Mouse (Mus musculus) neural tube, embryonic 13.5 days (tissue): Measurements from ENCODE around the gene Tmem205. TPM values are rescaled to one million over a fixed set of nuclear protein-coding genes. Genes with fewer than 3 reads are reported as not detected.

Experiments
- ATAC-seq: fragments of 200-750 bp; cut with Nextera tagmentation; 2 replicates; pipeline ENCODE4 v1.8.0; 2017; ENCODE audit warnings: low read depth, mild to moderate bottlenecking, moderate TSS enrichment, moderate library complexity
- H3K27ac ChIP-seq: fragments of 300-500 bp; sonication (generic); replicated peaks from 2 replicates; pipeline ENCODE4 v1.5.1; 2015; ENCODE audit warnings: moderate library complexity, mild to moderate bottlenecking, inconsistent platforms
- H3K27me3 ChIP-seq: fragments of 300-500 bp; sonication (generic); 2 replicates; pipeline ENCODE4 v1.6.1; 2015; ENCODE audit warnings: mild to moderate bottlenecking, inconsistent platforms
- H3K36me3 ChIP-seq: fragments of 300-500 bp; sonication (generic); 2 replicates; pipeline ENCODE4 v1.6.1; 2015; ENCODE audit warnings: mild to moderate bottlenecking, inconsistent platforms
- H3K4me1 ChIP-seq: fragments of 300-500 bp; sonication (generic); replicated peaks from 2 replicates; pipeline ENCODE4 v1.6.1; 2015; ENCODE audit warnings: inconsistent platforms
- H3K4me2 ChIP-seq: fragments of 300-500 bp; sonication (generic); 2 replicates; pipeline ENCODE4 v1.6.1; 2015; ENCODE audit warnings: inconsistent platforms, mild to moderate bottlenecking, moderate library complexity
- H3K4me3 ChIP-seq: fragments of 300-500 bp; sonication (generic); 2 replicates; pipeline ENCODE4 v1.5.1; 2015; ENCODE audit warnings: mild to moderate bottlenecking, inconsistent platforms
- H3K9ac ChIP-seq: fragments of 300-500 bp; sonication (generic); 2 replicates; pipeline ENCODE4 v1.6.1; 2015; ENCODE audit warnings: moderate library complexity, mild to moderate bottlenecking, inconsistent platforms
- H3K9me3 ChIP-seq: fragments of 300-500 bp; sonication (generic); 2 replicates; pipeline ENCODE4 v1.6.1; 2016; ENCODE audit warnings: inconsistent platforms
- WGBS: fragments of 180-500 bp; shearing (Covaris S2); methylation state at CpG from one replicate; pipeline ENCODE4 v1.1.7; 2015; 5-methylcytosine and 5-hydroxymethylcytosine counted together
- polyA plus RNA-seq: library from polyadenylated mRNA; unstranded; fragments of >200 nt; fragmentation: Nextera tagmentation; extraction: Ambion mirVana; gene quantifications from 2 replicates; pipeline ENCODE4 v1.2.1, GENCODE M21; 2015

The Tmem205 gene
- polyA plus RNA-seq, 1 experiment from 2014 or later, result 47.4 TPM

DNA sequence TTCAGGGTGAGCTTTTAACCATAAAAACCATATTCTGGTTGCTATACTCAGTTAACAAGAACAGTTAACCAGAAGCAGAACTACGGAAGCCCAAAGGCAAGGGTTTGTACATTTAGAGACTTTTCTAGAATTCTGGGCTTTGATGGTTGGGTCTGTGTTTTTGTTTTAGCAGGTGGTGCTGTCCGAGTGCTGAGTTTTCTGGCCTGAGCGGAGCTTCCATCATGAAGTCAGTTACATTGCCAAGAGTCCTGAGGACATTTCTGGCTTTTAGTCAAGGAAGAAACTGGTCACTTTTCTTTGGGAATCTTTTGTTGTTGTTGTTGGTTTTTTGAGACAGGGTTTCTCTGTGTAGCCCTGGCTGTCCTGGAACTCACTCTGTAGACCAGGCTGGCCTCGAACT, 23.3 kb downstream of the Tmem205 start:
- Histone ChIP-seq H3K9me3 (0 out of 2 replicates have a peak, but pooled peaks cover 3% of the 10 kb centered on the region), H3K27me3 (peaks cover 17% of the 10 kb centered on the region), H3K36me3 (no peaks in the 10 kb centered on the region), H3K4me2 (no peak overlapping the region), H3K4me1 (peaks cover 7% of the 10 kb centered on the region), H3K27ac (no peak overlapping the region), H3K4me3 (no peak overlapping the region), H3K9ac (no peak overlapping the region)
- WGBS, result 90% methylated on average over 4 of the region's 4 CpGs
- no peak for ATAC-seq

DNA sequence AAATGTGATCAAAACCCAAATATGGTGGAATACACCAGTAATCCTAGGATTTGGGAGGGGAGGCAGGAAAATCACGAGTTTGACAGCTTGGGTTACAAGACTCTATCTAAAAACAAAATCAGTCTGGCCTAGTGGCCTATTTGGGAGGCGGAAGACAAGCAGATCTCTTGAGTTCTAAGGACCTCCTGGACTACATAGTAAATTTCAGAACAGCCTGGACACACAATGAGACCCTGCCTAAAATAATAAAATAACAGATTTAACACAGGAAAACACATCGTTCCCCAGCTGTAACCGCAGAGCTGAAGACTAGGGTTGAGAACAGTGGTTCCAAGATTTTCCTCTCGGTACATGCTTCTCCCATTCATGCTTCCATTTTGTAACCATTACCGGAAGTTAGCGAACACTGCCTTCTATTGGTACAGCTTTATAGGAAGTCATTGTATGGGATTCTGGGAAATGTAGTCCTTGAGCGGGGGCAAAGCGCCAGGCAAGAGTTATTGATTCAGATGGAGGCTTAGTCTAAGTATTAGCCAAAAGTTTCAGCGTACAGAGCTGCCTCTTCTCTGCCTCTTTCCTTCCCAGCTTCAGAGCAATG, 26.0 kb downstream of the Tmem205 start:
- Histone ChIP-seq H3K4me1 (peaks cover 7% of the 10 kb centered on the region), H3K27ac (peak overlapping the region; percentile 25; the same call in 1 of the 2 replicates), H3K4me3 (peak overlapping the region; percentile 38), H3K9ac (peak overlapping the region; percentile 41), H3K4me2 (peak overlapping the region; percentile 56), H3K27me3 (peaks cover 33% of the 10 kb centered on the region), H3K36me3 (no peaks in the 10 kb centered on the region), H3K9me3 (0 out of 2 replicates have a peak, but pooled peaks cover 3% of the 10 kb centered on the region)
- ATAC-seq, result peak; percentile 86
- 14% methylated on average over 10 of the region's 10 CpGs for WGBS

DNA sequence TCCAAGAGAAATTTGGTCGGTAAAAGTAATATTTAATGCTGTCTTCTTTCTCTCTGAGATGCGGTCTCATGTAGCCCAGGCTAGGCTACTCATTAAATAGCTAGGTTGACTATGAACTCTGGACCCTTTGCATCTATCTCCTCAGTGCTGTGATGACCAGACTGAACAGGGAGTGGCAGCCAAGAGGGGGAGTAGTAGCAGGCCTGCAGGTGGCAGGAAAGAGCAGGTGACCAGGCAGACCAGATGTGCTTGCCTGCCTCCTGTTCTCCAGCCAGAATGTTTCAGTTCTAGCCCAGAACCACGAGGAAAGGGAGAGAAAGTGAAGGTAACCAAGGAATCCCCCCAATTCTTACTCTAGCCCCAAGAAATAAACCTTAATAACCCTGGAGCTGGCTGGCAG, 38.1 kb downstream of the Tmem205 start:
- Histone ChIP-seq H3K27ac (no peak overlapping the region), H3K9ac (no peak overlapping the region), H3K4me2 (no peak overlapping the region), H3K27me3 (no peaks in the 10 kb centered on the region; the same call in 1 of the 2 replicates), H3K9me3 (no peaks in the 10 kb centered on the region), H3K4me1 (no peaks in the 10 kb centered on the region), H3K4me3 (no peak overlapping the region), H3K36me3 (no peaks in the 10 kb centered on the region)
- ATAC-seq, result no peak
- 59% methylated on average over 3 of the region's 3 CpGs for WGBS

DNA sequence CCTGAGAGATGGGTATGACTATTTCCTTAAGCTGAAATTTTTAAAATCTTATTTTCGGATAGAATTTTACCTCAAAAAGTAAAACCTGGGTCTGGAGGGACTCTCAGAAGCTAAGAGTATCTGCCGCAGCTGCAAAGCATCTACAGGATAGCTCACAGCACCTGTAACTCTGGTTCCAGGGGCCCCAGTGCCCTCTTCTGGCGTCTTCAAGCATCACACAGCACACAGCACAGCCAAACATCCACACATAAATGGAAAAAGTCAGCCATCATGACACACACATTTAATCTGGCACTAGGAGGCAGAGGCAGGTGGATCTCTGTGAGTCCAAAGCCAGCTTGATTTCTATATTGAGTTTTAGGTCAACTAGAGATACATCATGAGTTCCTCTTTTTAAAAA, 50.8 kb downstream of the Tmem205 start:
- ATAC-seq, result no peak
- H3K9me3 ChIP-seq, result no peaks in the 10 kb centered on the region
- WGBS, result 60% methylated on average over 3 of the region's 3 CpGs

DNA sequence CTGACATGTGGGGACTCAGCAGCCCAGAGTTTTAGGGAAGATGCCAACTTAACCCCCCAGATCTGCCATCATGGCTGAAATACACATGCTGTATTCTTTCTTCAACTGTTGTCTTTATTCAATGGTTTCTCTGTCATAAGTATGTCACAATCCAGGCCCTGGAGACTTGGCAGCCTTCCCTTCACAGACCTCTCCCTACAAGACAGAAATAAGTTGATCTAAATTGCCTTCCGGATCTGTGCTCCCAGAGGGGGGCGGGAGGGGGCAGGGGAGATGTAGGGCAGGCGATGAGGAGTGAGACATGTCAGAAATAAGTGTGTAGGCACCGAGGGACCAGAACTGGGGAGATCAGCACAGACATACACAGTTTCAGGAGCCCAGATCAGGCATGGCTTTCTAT, 55.2 kb downstream of the Tmem205 start:
- Histone ChIP-seq H3K9me3 (no peaks in the 10 kb centered on the region), H3K36me3 (no peaks in the 10 kb centered on the region), H3K4me2 (no peak overlapping the region), H3K4me1 (no peaks in the 10 kb centered on the region), H3K4me3 (no peak overlapping the region), H3K9ac (no peak overlapping the region), H3K27ac (no peak overlapping the region), H3K27me3 (peaks cover 11% of the 10 kb centered on the region; the same call in 1 of the 2 replicates)
- ATAC-seq, result no peak
- WGBS, result 65% methylated on average over 4 of the region's 4 CpGs

More for the DNA sequence above, 50.8 kb downstream of the Tmem205 start:
- Histone ChIP-seq H3K4me1 (no peaks in the 10 kb centered on the region), H3K4me2 (no peak overlapping the region), H3K27me3 (peaks cover 11% of the 10 kb centered on the region; the same call in 1 of the 2 replicates), H3K27ac (no peak overlapping the region), H3K4me3 (no peak overlapping the region), H3K36me3 (no peaks in the 10 kb centered on the region), H3K9ac (no peak overlapping the region)

Other genes starting within 250 kb of the Tmem205 start
- gene Ldlr, start 204.1 kb downstream of the Tmem205 start, polyA plus RNA-seq, result 13.8 and 16.1 TPM in 2 replicates
- gene Spc24, start 167.3 kb downstream of the Tmem205 start, polyA plus RNA-seq, result 17.5 and 21.0 TPM in 2 replicates
- 5.3 and 5.9 TPM in 2 replicates for gene Kank2, start 128.8 kb downstream of the Tmem205 start, polyA plus RNA-seq
- gene Angptl8, start 92.0 kb downstream of the Tmem205 start, polyA plus RNA-seq, result 0.46 and 0.72 TPM in 2 replicates
- 21.3 and 22.8 TPM in 2 replicates for gene Dock6, start 74.9 kb downstream of the Tmem205 start, polyA plus RNA-seq
- 25.9 and 26.2 TPM in 2 replicates for gene Rab3d, start 9.4 kb downstream of the Tmem205 start, polyA plus RNA-seq
- gene Ccdc159, start 85 bp downstream of the Tmem205 start, polyA plus RNA-seq, result 7.6 and 8.3 TPM in 2 replicates
- gene Plppr2, start 9.5 kb upstream of the Tmem205 start, polyA plus RNA-seq, result 69.5 and 73.1 TPM in 2 replicates
- gene Swsap1, start 28.2 kb upstream of the Tmem205 start, polyA plus RNA-seq, result 8.8 and 10.7 TPM in 2 replicates
- 2.1 and 2.8 TPM in 2 replicates for gene Epor, start 36.0 kb upstream of the Tmem205 start, polyA plus RNA-seq
- gene Rgl3, start 61.9 kb upstream of the Tmem205 start, polyA plus RNA-seq, result 1.7 and 1.9 TPM in 2 replicates
- gene Ccdc151, start 75.1 kb upstream of the Tmem205 start, polyA plus RNA-seq, result 3.2 and 3.8 TPM in 2 replicates
- gene Prkcsh, start 75.2 kb upstream of the Tmem205 start, polyA plus RNA-seq, result 101 and 108 TPM in 2 replicates
- 82.7 and 86.9 TPM in 2 replicates for gene Elavl3, start 124.5 kb upstream of the Tmem205 start, polyA plus RNA-seq
- not detected in 2 replicates for gene Gm49318, start 143.7 kb upstream of the Tmem205 start, polyA plus RNA-seq
- gene Zfp653, start 143.8 kb upstream of the Tmem205 start, polyA plus RNA-seq, result 16.5 and 16.6 TPM in 2 replicates
- gene Ecsit, start 157.9 kb upstream of the Tmem205 start, polyA plus RNA-seq, result 47.9 and 57.8 TPM in 2 replicates
- gene Cnn1, start 171.7 kb upstream of the Tmem205 start, polyA plus RNA-seq, result 2.6 and 2.9 TPM in 2 replicates
- 170 and 172 TPM in 2 replicates for gene Elof1, start 189.6 kb upstream of the Tmem205 start, polyA plus RNA-seq
- 1.4 and 1.6 TPM in 2 replicates for gene Acp5, start 208.2 kb upstream of the Tmem205 start, polyA plus RNA-seq
- 83.8 and 86.9 TPM in 2 replicates for gene Pigyl, start 229.3 kb upstream of the Tmem205 start, polyA plus RNA-seq